Mouse (Mus musculus) midbrain, postnatal 0 days (tissue): ENCODE measurements at regions not wholly inside any gene's neighbourhood (a gene's known extent, or its start where the extent isn't known, plus 50 kb on each side); places are given as distances from the start of the nearest gene placed in this dataset.

Experiments used
- ATAC-seq: fragments of 200-750 bp; cut with Nextera tagmentation; 2 replicates; pipeline ENCODE4 v1.8.0; 2017; ENCODE audit warnings: moderate number of reproducible peaks, mild to moderate bottlenecking, moderate TSS enrichment, moderate library complexity; ENCODE audit not compliant: low FRiP score
- DNase-seq: peaks from one replicate; pipeline ENCODE4 v3.0.0-alpha.2; 2015; ENCODE audit warnings: low spot score
- H3K27ac ChIP-seq: fragments of 300-500 bp; sonication (generic); 2 replicates; pipeline ENCODE4 v1.5.1; 2014; ENCODE audit warnings: low read depth, mild to moderate bottlenecking, low read length, mixed read lengths
- H3K27me3 ChIP-seq: fragments of 300-500 bp; sonication (generic); 2 replicates; pipeline ENCODE4 v1.6.1; 2014; ENCODE audit warnings: low read length, control low read depth, mixed read lengths; ENCODE audit not compliant: insufficient read depth
- H3K36me3 ChIP-seq: fragments of 300-500 bp; sonication (generic); 2 replicates; pipeline ENCODE4 v1.6.1; 2014; ENCODE audit warnings: low read length, control low read depth, mixed read lengths; ENCODE audit not compliant: insufficient read depth
- H3K4me1 ChIP-seq: fragments of 300-500 bp; sonication (generic); 2 replicates; pipeline ENCODE4 v1.6.1; 2014; ENCODE audit warnings: mild to moderate bottlenecking, control low read depth, antibody characterized with exemption, low read length, mixed read lengths; ENCODE audit not compliant: insufficient read depth
- H3K4me2 ChIP-seq: fragments of 300-500 bp; sonication (generic); 2 replicates; pipeline ENCODE4 v1.6.1; 2014; ENCODE audit warnings: low read depth, mild to moderate bottlenecking, low read length, mixed read lengths; ENCODE audit not compliant: poor library complexity, severe bottlenecking
- H3K4me3 ChIP-seq: fragments of 300-500 bp; sonication (generic); 2 replicates; pipeline ENCODE4 v1.5.1; 2014; ENCODE audit warnings: low read depth, mild to moderate bottlenecking, low read length, moderate library complexity
- H3K9ac ChIP-seq: fragments of 300-500 bp; sonication (generic); replicated peaks from 2 replicates; pipeline ENCODE4 v1.6.1; 2014; ENCODE audit warnings: mild to moderate bottlenecking, low read length, moderate library complexity, mixed read lengths; ENCODE audit not compliant: poor library complexity, severe bottlenecking
- H3K9me3 ChIP-seq: fragments of 300-500 bp; sonication (generic); 2 replicates; pipeline ENCODE4 v1.6.1; 2016; ENCODE audit warnings: low read length, control low read depth
- CTCF ChIP-seq: IDR thresholded peaks from 2 replicates; pipeline ENCODE4 v1.5.1; 2016; ENCODE audit warnings: antibody characterized with exemption, mild to moderate bottlenecking
- WGBS: fragments of 180-500 bp; shearing (Covaris S2); extraction: QIAGEN DNeasy Blood & Tissue Kit; methylation state at CpG from one replicate; pipeline ENCODE4 v1.1.7; 2014; 5-methylcytosine and 5-hydroxymethylcytosine counted together

- WGBS = 13% methylated on average over 3 of the region's 3 CpGs
- peak; percentile 85 for TF ChIP-seq CTCF
- no peak for ATAC-seq
Measured at GRCm38 (mm10) chr7:72362690-72363089, 56.3 kb upstream of the Mctp2 start.

GRCm38 (mm10) chr7:72391323-72391722 is 84.9 kb upstream of the Mctp2 start:
- H3K9ac ChIP-seq = no peak overlapping the region
- no peak overlapping the region for H3K4me3 ChIP-seq
- no peaks in the 10 kb centered on the region for H3K27me3 ChIP-seq
- H3K27ac ChIP-seq = no peak overlapping the region
- peak; percentile 78 for TF ChIP-seq CTCF
- DNase-seq (peak; percentile 75), ATAC-seq (no peak)
- no peak overlapping the region for H3K4me2 ChIP-seq
- H3K4me1 ChIP-seq = no peaks in the 10 kb centered on the region
- WGBS = 37% methylated on average over 7 of the region's 7 CpGs
- H3K36me3 ChIP-seq = no peaks in the 10 kb centered on the region
- H3K9me3 ChIP-seq = no peaks in the 10 kb centered on the region

More at GRCm38 (mm10) chr7:72362690-72363089, 56.3 kb upstream of the Mctp2 start:
- no peak overlapping the region for H3K4me3 ChIP-seq
- H3K9ac ChIP-seq = no peak overlapping the region
- no peaks in the 10 kb centered on the region for H3K9me3 ChIP-seq
- H3K4me2 ChIP-seq = no peak overlapping the region
- H3K4me1 ChIP-seq = no peaks in the 10 kb centered on the region
- DNase-seq = peak; percentile 64
- H3K27me3 ChIP-seq = no peaks in the 10 kb centered on the region
- H3K27ac ChIP-seq = no peak overlapping the region
- H3K36me3 ChIP-seq = no peaks in the 10 kb centered on the region

- ATAC-seq (no peak), DNase-seq (peak; percentile 84)
- no peak overlapping the region for H3K9ac ChIP-seq
- H3K9me3 ChIP-seq = no peaks in the 10 kb centered on the region
- H3K27ac ChIP-seq = no peak overlapping the region
- H3K27me3 ChIP-seq = no peaks in the 10 kb centered on the region
- no peak overlapping the region for H3K4me2 ChIP-seq
- TF ChIP-seq CTCF = peak; percentile 98
- no peaks in the 10 kb centered on the region for H3K36me3 ChIP-seq
- H3K4me1 ChIP-seq = no peaks in the 10 kb centered on the region
- no peak overlapping the region for H3K4me3 ChIP-seq
Measured at GRCm38 (mm10) chr7:72400056-72400455, 93.6 kb upstream of the Mctp2 start.

- no peak overlapping the region for H3K9ac ChIP-seq
- no peak for TF ChIP-seq CTCF
Measured at GRCm38 (mm10) chr7:72406131-72406530, 99.7 kb upstream of the Mctp2 start.

GRCm38 (mm10) chr7:72408409-72408986 is 102.1 kb upstream of the Mctp2 start:
- no peak overlapping the region for H3K27ac ChIP-seq
- DNase-seq (no peak), ATAC-seq (no peak)
- no peaks in the 10 kb centered on the region for H3K4me1 ChIP-seq
- H3K4me2 ChIP-seq = no peak overlapping the region
- TF ChIP-seq CTCF = no peak
- no peaks in the 10 kb centered on the region for H3K36me3 ChIP-seq
- no peaks in the 10 kb centered on the region for H3K27me3 ChIP-seq
- H3K4me3 ChIP-seq = no peak overlapping the region
- H3K9me3 ChIP-seq = no peaks in the 10 kb centered on the region
- no peak overlapping the region for H3K9ac ChIP-seq
- WGBS = 77% methylated on average over 6 of the region's 6 CpGs

More at GRCm38 (mm10) chr7:72406131-72406530, 99.7 kb upstream of the Mctp2 start:
- Histone ChIP-seq H3K9me3 (no peaks in the 10 kb centered on the region), H3K36me3 (no peaks in the 10 kb centered on the region), H3K27me3 (no peaks in the 10 kb centered on the region), H3K4me1 (no peaks in the 10 kb centered on the region), H3K27ac (no peak overlapping the region), H3K4me2 (no peak overlapping the region), H3K4me3 (no peak overlapping the region)
- no peak for ATAC-seq
- 84% methylated on average over 3 of the region's 3 CpGs for WGBS
- no peak for DNase-seq

- H3K9ac ChIP-seq = no peak overlapping the region
- H3K4me2 ChIP-seq = no peak overlapping the region
- TF ChIP-seq CTCF = no peak
- H3K27me3 ChIP-seq = no peaks in the 10 kb centered on the region
- H3K9me3 ChIP-seq = no peaks in the 10 kb centered on the region
- H3K36me3 ChIP-seq = no peaks in the 10 kb centered on the region
- H3K4me3 ChIP-seq = no peak overlapping the region
- H3K27ac ChIP-seq = no peak overlapping the region
- DNase-seq (peak; percentile 53), ATAC-seq (no peak)
- WGBS = 47% methylated on average over 2 of the region's 2 CpGs
- H3K4me1 ChIP-seq = no peaks in the 10 kb centered on the region
Measured at GRCm38 (mm10) chr7:72438552-72438951, 132.1 kb upstream of the Mctp2 start.
